Mouse (Mus musculus) megakaryocyte, embryonic 14.5 days (primary cell): ENCODE results near the gene Tspan11.

ENCODE experiments used
- FLI1 ChIP-seq: IDR thresholded peaks from 2 replicates; pipeline ENCODE4 v1.6.1; 2012; ENCODE audit warnings: low read length, inconsistent platforms, mixed read lengths
- GATA1 ChIP-seq: IDR thresholded peaks from 3 replicates; pipeline ENCODE4 v1.6.1; 2012; ENCODE audit warnings: mixed read lengths, low read length, inconsistent platforms, borderline replicate concordance

DNA sequence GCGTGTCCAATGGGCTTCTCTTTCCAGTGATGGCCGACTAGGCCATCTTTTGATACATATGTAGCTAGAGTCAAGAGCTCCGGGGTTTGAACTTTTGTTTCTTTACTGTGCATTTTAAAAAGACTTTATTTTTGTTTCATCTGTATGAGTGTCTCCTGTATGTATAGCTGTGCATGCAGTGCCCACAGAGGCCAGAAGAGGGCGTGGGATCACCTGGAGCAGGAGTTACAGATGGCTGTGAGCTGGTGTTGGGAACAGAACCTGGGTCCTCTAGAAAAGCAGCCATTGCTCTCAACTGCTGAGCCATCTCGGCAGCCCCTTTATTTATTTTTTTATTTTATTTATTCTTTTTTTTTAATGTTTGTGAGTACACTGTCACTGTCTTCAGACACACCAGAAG is 109.5 kb downstream of the Tspan11 start:
- no peak for TF ChIP-seq GATA1
- no peak for TF ChIP-seq FLI1
